Mouse (Mus musculus) Muller cell, postnatal 12 days (primary cell): ENCODE data around the gene Nmrk1.
"Not testable (repeated sequence)": the region's sequence is repeated elsewhere in the genome, so short reads cannot be mapped to it uniquely, and the experiment has no call there.

Source experiments
- DNase-seq: peaks from one replicate; pipeline ENCODE4 v3.0.0-alpha.2; 2015; ENCODE audit errors: inconsistent ontology term

Nmrk1 gene

GRCm38 (mm10) chr19:18631644-18632219, at the start of gene Nmrk1, which contains the start of gene Ostf1:
TSS of gene Nmrk1 (plus strand) at chr19:18631950.
TSS of gene Ostf1 (minus strand) at chr19:18631823.
- DNase-seq, result peak; percentile 97

- DNase-seq, result no peak
Observed at GRCm38 (mm10) chr19:18582226-18582625, 49.5 kb upstream of the Nmrk1 start.

- DNase-seq, result no peak
Observed at GRCm38 (mm10) chr19:18582887-18583286, 48.9 kb upstream of the Nmrk1 start.

GRCm38 (mm10) chr19:18583706-18584105, 48.0 kb upstream of the Nmrk1 start:
- no peak for DNase-seq

GRCm38 (mm10) chr19:18584621-18585020, 47.1 kb upstream of the Nmrk1 start:
- no peak for DNase-seq

- no peak for DNase-seq
Observed at GRCm38 (mm10) chr19:18587118-18587517, 44.6 kb upstream of the Nmrk1 start.

GRCm38 (mm10) chr19:18588243-18588642, 43.5 kb upstream of the Nmrk1 start:
- DNase-seq, result no peak

GRCm38 (mm10) chr19:18588801-18589200, 42.9 kb upstream of the Nmrk1 start:
- not testable (repeated sequence) for DNase-seq

GRCm38 (mm10) chr19:18589276-18589675, 42.5 kb upstream of the Nmrk1 start:
- DNase-seq, result no peak

GRCm38 (mm10) chr19:18590234-18590633, 41.5 kb upstream of the Nmrk1 start:
- DNase-seq, result no peak

GRCm38 (mm10) chr19:18590942-18591354, 40.8 kb upstream of the Nmrk1 start:
- no peak for DNase-seq

- DNase-seq, result no peak
Observed at GRCm38 (mm10) chr19:18592919-18593318, 38.8 kb upstream of the Nmrk1 start.

- no peak for DNase-seq
Observed at GRCm38 (mm10) chr19:18593722-18594121, 38.0 kb upstream of the Nmrk1 start.

- no peak for DNase-seq
Observed at GRCm38 (mm10) chr19:18596876-18597275, 34.9 kb upstream of the Nmrk1 start.

- DNase-seq, result no peak
Observed at GRCm38 (mm10) chr19:18597772-18598171, 34.0 kb upstream of the Nmrk1 start.

GRCm38 (mm10) chr19:18598265-18598926, 33.4 kb upstream of the Nmrk1 start:
- DNase-seq, result peak; percentile 62

GRCm38 (mm10) chr19:18599051-18599450, 32.7 kb upstream of the Nmrk1 start:
- peak; percentile 47 for DNase-seq

- no peak for DNase-seq
Observed at GRCm38 (mm10) chr19:18599650-18600049, 32.1 kb upstream of the Nmrk1 start.

GRCm38 (mm10) chr19:18600611-18601010, 31.1 kb upstream of the Nmrk1 start:
- DNase-seq, result no peak

GRCm38 (mm10) chr19:18603011-18603410, 28.7 kb upstream of the Nmrk1 start:
- DNase-seq, result no peak

GRCm38 (mm10) chr19:18607907-18608306, 23.8 kb upstream of the Nmrk1 start:
- no peak for DNase-seq

- DNase-seq, result no peak
Observed at GRCm38 (mm10) chr19:18608975-18609374, 22.8 kb upstream of the Nmrk1 start.

- DNase-seq, result no peak
Observed at GRCm38 (mm10) chr19:18614337-18614736, 17.4 kb upstream of the Nmrk1 start.
